Mouse (Mus musculus): Measurements from ENCODE around the gene Ugt1a9. TPM values are rescaled to one million over a fixed set of nuclear protein-coding genes. Genes with fewer than 3 reads are reported as not detected.
A peak's percentile ranks its signal among the peaks of the same experiment; 100 is the strongest.

Gene Ugt1a9
- total and polyA plus RNA-seq, 2 experiments from 2014 or later, result not detected

DNA sequence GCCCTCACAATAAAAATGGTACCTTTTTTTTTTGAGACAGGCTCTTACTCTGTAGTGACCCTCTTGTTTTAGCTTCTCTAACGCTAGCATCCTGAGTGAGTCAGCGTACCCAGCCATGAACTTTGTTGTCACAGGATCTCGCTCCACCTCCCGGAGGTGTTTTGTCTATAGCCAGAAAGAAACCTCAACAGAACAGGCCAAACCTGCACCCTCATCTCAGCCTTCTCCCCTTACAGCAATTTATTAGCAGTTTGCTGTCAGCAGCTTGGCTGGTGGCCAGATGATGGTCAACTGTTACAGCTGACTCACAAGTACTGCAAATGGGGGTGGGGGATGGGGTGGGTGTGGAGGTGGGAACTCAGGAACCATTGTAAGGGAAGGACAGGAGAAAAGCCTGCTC, 191.7 kb downstream of the Ugt1a9 start:
- Histone ChIP-seq H3K9ac (replicated peaks; ENCODE audit: low read depth, low read length) (no peak overlapping the region), H3K27me3 (ENCODE audit: control insufficient read depth, insufficient read depth, low read length) (no peaks in the 10 kb centered on the region), H3K9me3 (replicated peaks; ENCODE audit: control insufficient read depth, low read length) (no peaks in the 10 kb centered on the region), H3K4me3 (ENCODE audit: low read depth, low read length) (no peak overlapping the region), H3K4me1 (ENCODE audit: control insufficient read depth, insufficient read depth) (peaks cover 16% of the 10 kb centered on the region), H3K4me2 (ENCODE audit: low read depth, low read length) (no peak overlapping the region), H3K36me3 (replicated peaks; ENCODE audit: control insufficient read depth, insufficient read depth, low read length) (peaks cover 78% of the 10 kb centered on the region), H3K27ac (ENCODE audit: low read depth) (no peak overlapping the region)
- TF ChIP-seq EP300 (IDR thresholded peaks at IDR 0.05; ENCODE audit: low read depth) (no peak), CTCF (IDR thresholded peaks at IDR 0.05; ENCODE audit: low read depth) (no peak)
- 75% methylated on average over 4 of the region's 4 CpGs for WGBS
- DNase-seq (ENCODE audit: low spot score) (peak; percentile 59), ATAC-seq (ENCODE audit: insufficient read depth, low read depth) (no peak)

- Histone ChIP-seq H3K9me3 (replicated peaks; ENCODE audit: control insufficient read depth, low read length) (no peaks in the 10 kb centered on the region), H3K36me3 (replicated peaks; ENCODE audit: control insufficient read depth, insufficient read depth, low read length) (peaks cover 85% of the 10 kb centered on the region), H3K27me3 (ENCODE audit: control insufficient read depth, insufficient read depth, low read length) (no peaks in the 10 kb centered on the region), H3K4me1 (ENCODE audit: control insufficient read depth, insufficient read depth) (peaks cover 16% of the 10 kb centered on the region), H3K9ac (replicated peaks; ENCODE audit: low read depth, low read length) (no peak overlapping the region), H3K27ac (ENCODE audit: low read depth) (no peak overlapping the region), H3K4me2 (ENCODE audit: low read depth, low read length) (no peak overlapping the region), H3K4me3 (ENCODE audit: low read depth, low read length) (no peak overlapping the region)
- no peak for ATAC-seq (ENCODE audit: insufficient read depth, low read depth)
- TF ChIP-seq CTCF (IDR thresholded peaks at IDR 0.05; ENCODE audit: low read depth) (no peak), EP300 (IDR thresholded peaks at IDR 0.05; ENCODE audit: low read depth) (no peak)
- no peak for DNase-seq (ENCODE audit: low spot score)
- 72% methylated on average over 6 of the region's 6 CpGs for WGBS
Measured at GRCm38 (mm10) chr1:88262961-88263360, 192.4 kb downstream of the Ugt1a9 start.

- no peaks in the 10 kb centered on the region for H3K9me3 ChIP-seq (replicated peaks; ENCODE audit: control insufficient read depth, low read length)
- peaks cover 16% of the 10 kb centered on the region for H3K4me1 ChIP-seq (ENCODE audit: control insufficient read depth, insufficient read depth)
- peaks cover 93% of the 10 kb centered on the region for H3K36me3 ChIP-seq (replicated peaks; ENCODE audit: control insufficient read depth, insufficient read depth, low read length)
- DNase-seq (ENCODE audit: low spot score), result no peak
- 90% methylated on average over 5 of the region's 5 CpGs for WGBS
- no peak overlapping the region for H3K27ac ChIP-seq (ENCODE audit: low read depth)
- ATAC-seq (ENCODE audit: insufficient read depth, low read depth), result no peak
- H3K4me2 ChIP-seq (ENCODE audit: low read depth, low read length), result no peak overlapping the region
- no peaks in the 10 kb centered on the region for H3K27me3 ChIP-seq (ENCODE audit: control insufficient read depth, insufficient read depth, low read length)
- H3K9ac ChIP-seq (replicated peaks; ENCODE audit: low read depth, low read length), result no peak overlapping the region
- H3K4me3 ChIP-seq (ENCODE audit: low read depth, low read length), result no peak overlapping the region
- no peak for TF ChIP-seq EP300 (IDR thresholded peaks at IDR 0.05; ENCODE audit: low read depth)
- TF ChIP-seq CTCF (IDR thresholded peaks at IDR 0.05; ENCODE audit: low read depth), result no peak
Measured at GRCm38 (mm10) chr1:88263778-88264177, 193.2 kb downstream of the Ugt1a9 start.

DNA sequence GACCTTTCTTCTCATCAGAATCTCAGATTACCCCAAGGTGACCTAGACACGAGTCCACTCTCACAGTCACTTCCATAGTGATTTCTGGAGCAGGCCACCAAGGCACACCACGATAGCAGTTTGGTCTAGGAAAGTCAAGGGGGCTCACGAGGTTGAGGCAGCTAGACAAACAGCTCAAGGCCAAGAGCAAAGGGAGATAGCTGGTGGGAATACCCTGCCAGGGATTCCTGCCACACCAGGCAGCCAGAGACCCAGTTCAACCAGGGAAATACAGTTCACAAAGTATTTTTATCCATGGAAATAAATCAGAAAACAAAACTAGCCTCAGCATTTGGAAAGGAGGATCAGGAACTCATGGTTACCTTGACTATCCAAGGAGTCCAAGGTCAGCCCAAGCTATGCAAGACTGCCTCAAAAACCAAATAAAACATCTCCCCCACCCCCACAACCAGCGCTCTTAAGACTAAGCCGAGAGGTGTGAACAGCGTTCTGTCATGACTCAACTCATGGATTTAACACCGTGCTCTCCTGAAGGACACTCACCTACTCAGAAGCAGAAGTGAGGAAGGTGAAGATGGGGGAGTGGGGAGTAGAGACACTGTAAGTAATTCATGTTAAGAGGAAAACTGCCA, 193.8 kb downstream of the Ugt1a9 start:
- DNase-seq (ENCODE audit: low spot score), result no peak
- Histone ChIP-seq H3K4me1 (ENCODE audit: control insufficient read depth, insufficient read depth) (peaks cover 10% of the 10 kb centered on the region), H3K9ac (replicated peaks; ENCODE audit: low read depth, low read length) (no peak overlapping the region), H3K9me3 (replicated peaks; ENCODE audit: control insufficient read depth, low read length) (no peaks in the 10 kb centered on the region), H3K27ac (ENCODE audit: low read depth) (no peak overlapping the region), H3K4me3 (ENCODE audit: low read depth, low read length) (no peak overlapping the region), H3K27me3 (ENCODE audit: control insufficient read depth, insufficient read depth, low read length) (no peaks in the 10 kb centered on the region), H3K4me2 (ENCODE audit: low read depth, low read length) (no peak overlapping the region), H3K36me3 (replicated peaks; ENCODE audit: control insufficient read depth, insufficient read depth, low read length) (peaks cover 99% of the 10 kb centered on the region)
- TF ChIP-seq EP300 (IDR thresholded peaks at IDR 0.05; ENCODE audit: low read depth) (no peak), CTCF (IDR thresholded peaks at IDR 0.05; ENCODE audit: low read depth) (no peak)
- 74% methylated on average over 7 of the region's 7 CpGs for WGBS
- no peak for ATAC-seq (ENCODE audit: insufficient read depth, low read depth)

- Histone ChIP-seq H3K27me3 (ENCODE audit: control insufficient read depth, insufficient read depth, low read length) (no peaks in the 10 kb centered on the region), H3K9me3 (replicated peaks; ENCODE audit: control insufficient read depth, low read length) (no peaks in the 10 kb centered on the region), H3K4me3 (ENCODE audit: low read depth, low read length) (no peak overlapping the region), H3K4me2 (ENCODE audit: low read depth, low read length) (no peak overlapping the region), H3K27ac (ENCODE audit: low read depth) (no peak overlapping the region), H3K4me1 (ENCODE audit: control insufficient read depth, insufficient read depth) (0 out of 2 replicates have a peak, but pooled peaks cover 5% of the 10 kb centered on the region), H3K9ac (replicated peaks; ENCODE audit: low read depth, low read length) (no peak overlapping the region), H3K36me3 (replicated peaks; ENCODE audit: control insufficient read depth, insufficient read depth, low read length) (peaks cover 99% of the 10 kb centered on the region)
- ATAC-seq (ENCODE audit: insufficient read depth, low read depth) (no peak), DNase-seq (ENCODE audit: low spot score) (no peak)
- no peak for TF ChIP-seq EP300 (IDR thresholded peaks at IDR 0.05; ENCODE audit: low read depth)
- TF ChIP-seq CTCF (IDR thresholded peaks at IDR 0.05; ENCODE audit: low read depth), result no peak
- WGBS, result 67% methylated on average over 4 of the region's 4 CpGs
Measured at GRCm38 (mm10) chr1:88264869-88265240, 194.3 kb downstream of the Ugt1a9 start.

DNA sequence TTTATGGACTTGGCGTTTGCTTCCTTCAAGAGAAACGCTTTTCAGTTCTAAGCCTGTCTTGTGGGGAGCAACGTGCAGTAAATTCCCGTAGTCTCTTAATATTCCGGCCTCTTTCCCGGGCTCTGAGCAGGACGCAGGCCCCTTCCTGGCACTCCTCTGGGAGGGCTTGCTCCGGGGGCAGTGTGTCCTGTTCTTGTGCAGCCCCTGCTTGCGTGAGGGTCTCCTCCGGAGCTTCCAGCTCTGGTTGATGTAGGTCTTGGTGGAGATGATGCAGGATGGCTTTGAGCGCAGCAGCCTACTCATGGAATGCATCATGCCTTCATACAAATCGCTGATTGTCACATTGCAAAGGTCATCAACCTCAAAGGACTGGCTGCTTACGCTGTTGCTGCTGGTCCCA, 195.5 kb downstream of the Ugt1a9 start:
- no peak overlapping the region for H3K27ac ChIP-seq (ENCODE audit: low read depth)
- no peak overlapping the region for H3K4me2 ChIP-seq (ENCODE audit: low read depth, low read length)
- H3K36me3 ChIP-seq (replicated peaks; ENCODE audit: control insufficient read depth, insufficient read depth, low read length), result peaks cover 90% of the 10 kb centered on the region
- H3K9me3 ChIP-seq (replicated peaks; ENCODE audit: control insufficient read depth, low read length), result no peaks in the 10 kb centered on the region
- no peaks in the 10 kb centered on the region for H3K27me3 ChIP-seq (ENCODE audit: control insufficient read depth, insufficient read depth, low read length)
- 88% methylated on average over 13 of the region's 13 CpGs for WGBS
- ATAC-seq (ENCODE audit: insufficient read depth, low read depth) (no peak), DNase-seq (ENCODE audit: low spot score) (no peak)
- H3K9ac ChIP-seq (replicated peaks; ENCODE audit: low read depth, low read length), result no peak overlapping the region
- H3K4me1 ChIP-seq (ENCODE audit: control insufficient read depth, insufficient read depth), result 0 out of 2 replicates have a peak, but pooled peaks cover 5% of the 10 kb centered on the region
- TF ChIP-seq EP300 (IDR thresholded peaks at IDR 0.05; ENCODE audit: low read depth) (no peak), CTCF (IDR thresholded peaks at IDR 0.05; ENCODE audit: low read depth) (no peak)
- H3K4me3 ChIP-seq (ENCODE audit: low read depth, low read length), result no peak overlapping the region
